Mouse (Mus musculus): Measurements from ENCODE around the gene Spata25. TPM values are rescaled to one million over a fixed set of nuclear protein-coding genes. Genes with fewer than 3 reads are reported as not detected.

The Spata25 gene
- total RNA-seq, 1 experiment, result 1.1 TPM

- Histone ChIP-seq H3K27ac (ENCODE audit: insufficient read depth, low read depth, low read length, poor library complexity, severe bottlenecking) (peak overlapping the region; percentile 65), H3K36me3 (ENCODE audit: control insufficient read depth, insufficient read depth, low read length, poor library complexity, severe bottlenecking) (no peaks in the 10 kb centered on the region), H3K4me1 (ENCODE audit: control insufficient read depth in 2 of 2, insufficient read depth in 2 of 2, low read length in 2 of 2, poor library complexity in 1 of 2) (peaks cover 3 to 11% of the 10 kb centered on the region in 2 experiments; a peak in 2 of 4 replicates), H3K4me3 (ENCODE audit: insufficient read depth in 1 of 2, low read depth in 1 of 2, low read length in 2 of 2, poor library complexity in 1 of 2, severe bottlenecking in 1 of 2) (peak overlapping the region; percentile 0 to 24; a peak in 1 of 4 replicates), H3K9ac (ENCODE audit: insufficient read depth, low read depth, low read length, poor library complexity, severe bottlenecking) (peak overlapping the region; percentile 38; the same call in 1 of the 2 replicates), H3K9me3 (ENCODE audit: control insufficient read depth, insufficient read depth, low read depth, low read length) (no peaks in the 10 kb centered on the region)
- in situ Hi-C loops (cut with MboI; ENCODE audit: low sequenced_read_pairs in 2 of 2, unreplicated experiment in 2 of 2), result no loop called here
- no peak for DNase-seq (ENCODE audit: low read depth, low spot score)
- TF ChIP-seq MAFK (IDR thresholded peaks at IDR 0.05; ENCODE audit: insufficient read depth, low read depth, low read length) (no peak), ZC3H11A (IDR thresholded peaks at IDR 0.05; ENCODE audit: borderline replicate concordance, low read depth, low read length) (no peak), HCFC1 (IDR thresholded peaks at IDR 0.05; ENCODE audit: borderline replicate concordance, insufficient read depth, low read length) (no peak), ZNF384 (IDR thresholded peaks at IDR 0.05; ENCODE audit: low read depth, low read length) (no peak)
Measured at GRCm38 (mm10) chr2:164873621-164874020, 45.3 kb upstream of the Spata25 start.

GRCm38 (mm10) chr2:164871602-164872303 lies 43.4 kb upstream of the Spata25 start:
- Histone ChIP-seq H3K4me1 (ENCODE audit: control insufficient read depth in 2 of 2, insufficient read depth in 2 of 2, low read length in 2 of 2, poor library complexity in 1 of 2) (peaks cover 3 to 15% of the 10 kb centered on the region in 2 experiments; a peak in 2 of 4 replicates), H3K9ac (ENCODE audit: insufficient read depth, low read depth, low read length, poor library complexity, severe bottlenecking) (no peak overlapping the region), H3K4me3 (ENCODE audit: insufficient read depth in 1 of 2, low read depth in 1 of 2, low read length in 2 of 2, poor library complexity in 1 of 2, severe bottlenecking in 1 of 2) (no peak overlapping the region), H3K36me3 (ENCODE audit: control insufficient read depth, insufficient read depth, low read length, poor library complexity, severe bottlenecking) (no peaks in the 10 kb centered on the region), H3K27ac (ENCODE audit: insufficient read depth, low read depth, low read length, poor library complexity, severe bottlenecking) (no peak overlapping the region), H3K9me3 (ENCODE audit: control insufficient read depth, insufficient read depth, low read depth, low read length) (no peaks in the 10 kb centered on the region)
- no peak for DNase-seq (ENCODE audit: low read depth, low spot score)
- TF ChIP-seq ZC3H11A (IDR thresholded peaks at IDR 0.05; ENCODE audit: borderline replicate concordance, low read depth, low read length) (no peak), ZNF384 (IDR thresholded peaks at IDR 0.05; ENCODE audit: low read depth, low read length) (no peak), MAFK (IDR thresholded peaks at IDR 0.05; ENCODE audit: insufficient read depth, low read depth, low read length) (no peak), CHD2 (IDR thresholded peaks at IDR 0.05; ENCODE audit: low read depth, low read length) (no peak), HCFC1 (IDR thresholded peaks at IDR 0.05; ENCODE audit: borderline replicate concordance, insufficient read depth, low read length) (no peak)
- in situ Hi-C loops (cut with MboI; ENCODE audit: low sequenced_read_pairs in 2 of 2, unreplicated experiment in 2 of 2), result no loop called here

- no peak overlapping the region for H3K9ac ChIP-seq (ENCODE audit: insufficient read depth, low read depth, low read length, poor library complexity, severe bottlenecking)
- in situ Hi-C loops (cut with MboI; ENCODE audit: low sequenced_read_pairs in 2 of 2, unreplicated experiment in 2 of 2), result no loop called here
- no peaks in the 10 kb centered on the region for H3K9me3 ChIP-seq (ENCODE audit: control insufficient read depth, insufficient read depth, low read depth, low read length)
- H3K27ac ChIP-seq (ENCODE audit: insufficient read depth, low read depth, low read length, poor library complexity, severe bottlenecking), result no peak overlapping the region; the same call in 1 of the 2 replicates
- DNase-seq (ENCODE audit: low read depth, low spot score), result no peak
- no peaks in the 10 kb centered on the region for H3K36me3 ChIP-seq (ENCODE audit: control insufficient read depth, insufficient read depth, low read length, poor library complexity, severe bottlenecking)
- TF ChIP-seq MAFK (IDR thresholded peaks at IDR 0.05; ENCODE audit: insufficient read depth, low read depth, low read length), result no peak
- TF ChIP-seq ZC3H11A (IDR thresholded peaks at IDR 0.05; ENCODE audit: borderline replicate concordance, low read depth, low read length), result no peak
- no peak for TF ChIP-seq CHD2 (IDR thresholded peaks at IDR 0.05; ENCODE audit: low read depth, low read length)
- no peak for TF ChIP-seq ZNF384 (IDR thresholded peaks at IDR 0.05; ENCODE audit: low read depth, low read length)
- TF ChIP-seq HCFC1 (IDR thresholded peaks at IDR 0.05; ENCODE audit: borderline replicate concordance, insufficient read depth, low read length), result no peak
- H3K4me3 ChIP-seq (ENCODE audit: insufficient read depth in 1 of 2, low read depth in 1 of 2, low read length in 2 of 2, poor library complexity in 1 of 2, severe bottlenecking in 1 of 2), result no peak overlapping the region
- peaks cover 2 to 19% of the 10 kb centered on the region in 2 experiments for H3K4me1 ChIP-seq (ENCODE audit: control insufficient read depth in 2 of 2, insufficient read depth in 2 of 2, low read length in 2 of 2, poor library complexity in 1 of 2)
Measured at GRCm38 (mm10) chr2:164868491-164868890, 40.2 kb upstream of the Spata25 start.

GRCm38 (mm10) chr2:164867566-164867965 lies 39.2 kb upstream of the Spata25 start:
- no peaks in the 10 kb centered on the region for H3K9me3 ChIP-seq (ENCODE audit: control insufficient read depth, insufficient read depth, low read depth, low read length)
- DNase-seq (ENCODE audit: low read depth, low spot score), result peak; percentile 71
- peak overlapping the region in 1 of 2 experiments; percentile 14; a peak in 1 of 4 replicates for H3K4me3 ChIP-seq (ENCODE audit: insufficient read depth in 1 of 2, low read depth in 1 of 2, low read length in 2 of 2, poor library complexity in 1 of 2, severe bottlenecking in 1 of 2)
- no peaks in the 10 kb centered on the region for H3K36me3 ChIP-seq (ENCODE audit: control insufficient read depth, insufficient read depth, low read length, poor library complexity, severe bottlenecking)
- H3K27ac ChIP-seq (ENCODE audit: insufficient read depth, low read depth, low read length, poor library complexity, severe bottlenecking), result peak overlapping the region; percentile 83
- H3K4me1 ChIP-seq (ENCODE audit: control insufficient read depth in 2 of 2, insufficient read depth in 2 of 2, low read length in 2 of 2, poor library complexity in 1 of 2), result peaks cover 4 to 19% of the 10 kb centered on the region in 2 experiments
- H3K9ac ChIP-seq (ENCODE audit: insufficient read depth, low read depth, low read length, poor library complexity, severe bottlenecking), result no peak overlapping the region
- peak; percentile 47; the same call in 1 of the 2 replicates for TF ChIP-seq HCFC1 (IDR thresholded peaks at IDR 0.05; ENCODE audit: borderline replicate concordance, insufficient read depth, low read length)
- TF ChIP-seq CHD2 (IDR thresholded peaks at IDR 0.05; ENCODE audit: low read depth, low read length), result no peak
- in situ Hi-C loops (cut with MboI; ENCODE audit: low sequenced_read_pairs in 2 of 2, unreplicated experiment in 2 of 2), result no loop called here

All from ES-E14 (cell line).